Mouse (Mus musculus): Measurements from ENCODE around the gene Gxylt1.

GRCm38 (mm10) chr15:93253172-93253571 is 21.8 kb downstream of the Gxylt1 start:
- TF ChIP-seq POLR2A (IDR thresholded peaks at IDR 0.05; ENCODE audit: borderline replicate concordance, insufficient read depth, low read length), result no peak
- TF ChIP-seq CTCF (IDR thresholded peaks at IDR 0.05; ENCODE audit: borderline replicate concordance, insufficient read depth, low read depth, low read length), result no peak

Data from cerebellum, adult 2 months (tissue).